Mouse (Mus musculus) heart, postnatal 0 days (tissue): Measurements from ENCODE around the gene Mff. TPM values are rescaled to one million over a fixed set of nuclear protein-coding genes. Genes with fewer than 3 reads are reported as not detected.

Experiments used
- ATAC-seq: fragments of 200-750 bp; cut with Nextera tagmentation; 2 replicates; pipeline ENCODE4 v1.8.0; 2017; ENCODE audit warnings: low read depth, moderate number of reproducible peaks, moderate library complexity; ENCODE audit not compliant: insufficient read depth
- DNase-seq: peaks from one replicate; pipeline ENCODE4 v3.0.0-alpha.2; 2016; ENCODE audit warnings: low spot score
- H3K27ac ChIP-seq: fragments of 300-500 bp; sonication (generic); 2 replicates; pipeline ENCODE4 v1.5.1; 2014; ENCODE audit warnings: low read depth, mild to moderate bottlenecking
- H3K27me3 ChIP-seq: fragments of 300-500 bp; sonication (generic); 2 replicates; pipeline ENCODE4 v1.6.1; 2014; ENCODE audit warnings: low read length, mixed read lengths; ENCODE audit not compliant: control insufficient read depth, insufficient read depth
- H3K36me3 ChIP-seq: fragments of 300-500 bp; sonication (generic); replicated peaks from 2 replicates; pipeline ENCODE4 v1.6.1; 2014; ENCODE audit warnings: low read length, mixed read lengths; ENCODE audit not compliant: control insufficient read depth, insufficient read depth
- H3K4me1 ChIP-seq: fragments of 300-500 bp; sonication (generic); 2 replicates; pipeline ENCODE4 v1.6.1; 2014; ENCODE audit warnings: antibody characterized with exemption; ENCODE audit not compliant: control insufficient read depth, insufficient read depth
- H3K4me2 ChIP-seq: fragments of 300-500 bp; sonication (generic); 2 replicates; pipeline ENCODE4 v1.6.1; 2014; ENCODE audit warnings: low read depth, mild to moderate bottlenecking, low read length, moderate library complexity
- H3K4me3 ChIP-seq: fragments of 300-500 bp; sonication (generic); 2 replicates; pipeline ENCODE4 v1.5.1; 2014; ENCODE audit warnings: low read depth, low read length
- H3K9ac ChIP-seq: fragments of 300-500 bp; sonication (generic); replicated peaks from 2 replicates; pipeline ENCODE4 v1.6.1; 2014; ENCODE audit warnings: low read depth, low read length, mixed read lengths
- H3K9me3 ChIP-seq: fragments of 300-500 bp; sonication (generic); replicated peaks from 2 replicates; pipeline ENCODE4 v1.6.1; 2016; ENCODE audit warnings: low read length; ENCODE audit not compliant: control insufficient read depth
- CTCF ChIP-seq: IDR thresholded peaks from 2 replicates; pipeline ENCODE4 v1.5.1; 2016; ENCODE audit warnings: antibody characterized with exemption, control low read depth, low read depth
- EP300 ChIP-seq: IDR thresholded peaks from 2 replicates; pipeline ENCODE4 v1.6.1; 2016; ENCODE audit warnings: antibody characterized with exemption, low read depth
- WGBS: fragments of 180-500 bp; shearing (Covaris S2); extraction: QIAGEN DNeasy Blood & Tissue Kit; methylation state at CpG from one replicate; pipeline ENCODE4 v1.1.7; 2014; 5-methylcytosine and 5-hydroxymethylcytosine counted together
- polyA plus RNA-seq: library from polyadenylated mRNA; unstranded; fragments of >200 nt; fragmentation: Nextera tagmentation; extraction: Ambion mirVana; gene quantifications from 2 replicates; pipeline ENCODE4 v1.2.1, GENCODE M21; 2015
- total RNA-seq: library from RNA; depleted of rRNA; stranded (reverse); fragments of >200 nt; gene quantifications from 2 replicates; pipeline ENCODE4 v1.2.3, GENCODE M21; 2014; ENCODE audit warnings: low replicate concordance

Mff gene
- total and polyA plus RNA-seq, 2 experiments from 2014 or later, result 211 to 270 TPM

GRCm38 (mm10) chr1:82717816-82718512 is 6.7 kb upstream of the Mff start:
- H3K4me3 ChIP-seq, result no peak overlapping the region
- H3K4me1 ChIP-seq, result no peaks in the 10 kb centered on the region
- H3K9ac ChIP-seq, result no peak overlapping the region
- peaks cover 7% of the 10 kb centered on the region for H3K27me3 ChIP-seq
- H3K36me3 ChIP-seq, result no peaks in the 10 kb centered on the region
- WGBS, result 46% methylated on average over 9 of the region's 9 CpGs
- TF ChIP-seq CTCF, result no peak
- TF ChIP-seq EP300, result no peak
- ATAC-seq (no peak), DNase-seq (no peak)
- H3K27ac ChIP-seq, result no peak overlapping the region
- no peaks in the 10 kb centered on the region for H3K9me3 ChIP-seq
- no peak overlapping the region for H3K4me2 ChIP-seq

GRCm38 (mm10) chr1:82725026-82725874 is 560 bp downstream of the Mff start:
- H3K27ac ChIP-seq, result peak overlapping the region; percentile 87
- peaks cover 13% of the 10 kb centered on the region for H3K27me3 ChIP-seq
- H3K36me3 ChIP-seq, result peaks cover 31% of the 10 kb centered on the region
- H3K9me3 ChIP-seq, result no peaks in the 10 kb centered on the region
- H3K9ac ChIP-seq, result peak overlapping the region; percentile 85
- ATAC-seq, result peak; percentile 97
- H3K4me1 ChIP-seq, result peaks cover 11% of the 10 kb centered on the region
- DNase-seq, result peak; percentile 67
- WGBS, result under 1% methylated on average over 37 of the region's 37 CpGs
- H3K4me2 ChIP-seq, result peak overlapping the region; percentile 89
- no peak for TF ChIP-seq CTCF
- peak; percentile 42; the same call in 1 of the 2 replicates for TF ChIP-seq EP300
- peak overlapping the region; percentile 81 for H3K4me3 ChIP-seq

GRCm38 (mm10) chr1:82725875-82726185 is 1.1 kb downstream of the Mff start:
- ATAC-seq (no peak), DNase-seq (no peak)
- no peak for TF ChIP-seq EP300
- TF ChIP-seq CTCF, result no peak
- Histone ChIP-seq H3K36me3 (peaks cover 37% of the 10 kb centered on the region), H3K4me2 (peak overlapping the region; percentile 89), H3K27me3 (peaks cover 13% of the 10 kb centered on the region), H3K9me3 (no peaks in the 10 kb centered on the region), H3K27ac (no peak overlapping the region), H3K4me1 (peaks cover 11% of the 10 kb centered on the region), H3K4me3 (peak overlapping the region; percentile 81), H3K9ac (peak overlapping the region; percentile 85)
- 41% methylated on average over 4 of the region's 4 CpGs for WGBS

GRCm38 (mm10) chr1:82726482-82726881 is 1.8 kb downstream of the Mff start:
- Histone ChIP-seq H3K27ac (no peak overlapping the region), H3K9ac (no peak overlapping the region), H3K4me2 (peak overlapping the region; percentile 89; the same call in 1 of the 2 replicates), H3K36me3 (peaks cover 43% of the 10 kb centered on the region), H3K4me1 (peaks cover 11% of the 10 kb centered on the region), H3K4me3 (no peak overlapping the region), H3K27me3 (peaks cover 13% of the 10 kb centered on the region), H3K9me3 (no peaks in the 10 kb centered on the region)
- TF ChIP-seq CTCF (no peak), EP300 (no peak)
- WGBS, result 89% methylated on average over 5 of the region's 5 CpGs
- no peak for ATAC-seq
- DNase-seq, result no peak

- H3K27me3 ChIP-seq, result no peaks in the 10 kb centered on the region
- H3K9ac ChIP-seq, result no peak overlapping the region
- no peak overlapping the region for H3K4me2 ChIP-seq
- TF ChIP-seq EP300, result no peak
- no peak for TF ChIP-seq CTCF
- H3K4me3 ChIP-seq, result no peak overlapping the region
- H3K4me1 ChIP-seq, result no peaks in the 10 kb centered on the region
- 80% methylated on average over 1 of the region's 1 CpGs for WGBS
- DNase-seq, result no peak
- no peak for ATAC-seq
- H3K9me3 ChIP-seq, result no peaks in the 10 kb centered on the region
- peaks cover 86% of the 10 kb centered on the region for H3K36me3 ChIP-seq
- no peak overlapping the region for H3K27ac ChIP-seq
Observed at GRCm38 (mm10) chr1:82733357-82733756, 8.7 kb downstream of the Mff start.
